Mouse (Mus musculus) kidney, embryonic 15.5 days (tissue): ENCODE data around the gene Rnf114. TPM values are rescaled to one million over a fixed set of nuclear protein-coding genes. Genes with fewer than 3 reads are reported as not detected.

Experiments used
- ATAC-seq: fragments of 200-750 bp; cut with Nextera tagmentation; replicated peaks from 2 replicates; pipeline ENCODE4 v1.8.0; 2017; ENCODE audit warnings: moderate TSS enrichment; ENCODE audit not compliant: low FRiP score
- H3K27ac ChIP-seq: fragments of 300-500 bp; sonication (generic); 2 replicates; pipeline ENCODE4 v1.5.1; 2015; ENCODE audit warnings: mild to moderate bottlenecking, inconsistent platforms
- H3K27me3 ChIP-seq: fragments of 300-500 bp; sonication (generic); 2 replicates; pipeline ENCODE4 v1.6.1; 2015; ENCODE audit warnings: inconsistent platforms
- H3K36me3 ChIP-seq: fragments of 300-500 bp; sonication (generic); 2 replicates; pipeline ENCODE4 v1.6.1; 2015; ENCODE audit warnings: inconsistent platforms
- H3K4me1 ChIP-seq: fragments of 300-500 bp; sonication (generic); 2 replicates; pipeline ENCODE4 v1.6.1; 2015; ENCODE audit warnings: inconsistent platforms
- H3K4me2 ChIP-seq: fragments of 300-500 bp; sonication (generic); 2 replicates; pipeline ENCODE4 v1.6.1; 2015; ENCODE audit warnings: moderate library complexity, mild to moderate bottlenecking, inconsistent platforms
- H3K4me3 ChIP-seq: fragments of 300-500 bp; sonication (generic); replicated peaks from 2 replicates; pipeline ENCODE4 v1.5.1; 2015; ENCODE audit warnings: mild to moderate bottlenecking, inconsistent platforms
- H3K9ac ChIP-seq: fragments of 300-500 bp; sonication (generic); 2 replicates; pipeline ENCODE4 v1.6.1; 2015; ENCODE audit warnings: mild to moderate bottlenecking, inconsistent platforms
- H3K9me3 ChIP-seq: fragments of 300-500 bp; sonication (generic); replicated peaks from 2 replicates; pipeline ENCODE4 v1.6.1; 2016; ENCODE audit warnings: inconsistent platforms
- WGBS: fragments of 180-500 bp; shearing (Covaris S2); methylation state at CpG from one replicate; pipeline ENCODE4 v1.1.7; 2015; ENCODE audit warnings: mixed read lengths; 5-methylcytosine and 5-hydroxymethylcytosine counted together
- polyA plus RNA-seq: library from polyadenylated mRNA; unstranded; fragments of >200 nt; fragmentation: Nextera tagmentation; extraction: Ambion mirVana; gene quantifications from 2 replicates; pipeline ENCODE4 v1.2.1, GENCODE M21; 2015

Gene Rnf114
- polyA plus RNA-seq, 1 experiment from 2014 or later, result 91.9 TPM

DNA sequence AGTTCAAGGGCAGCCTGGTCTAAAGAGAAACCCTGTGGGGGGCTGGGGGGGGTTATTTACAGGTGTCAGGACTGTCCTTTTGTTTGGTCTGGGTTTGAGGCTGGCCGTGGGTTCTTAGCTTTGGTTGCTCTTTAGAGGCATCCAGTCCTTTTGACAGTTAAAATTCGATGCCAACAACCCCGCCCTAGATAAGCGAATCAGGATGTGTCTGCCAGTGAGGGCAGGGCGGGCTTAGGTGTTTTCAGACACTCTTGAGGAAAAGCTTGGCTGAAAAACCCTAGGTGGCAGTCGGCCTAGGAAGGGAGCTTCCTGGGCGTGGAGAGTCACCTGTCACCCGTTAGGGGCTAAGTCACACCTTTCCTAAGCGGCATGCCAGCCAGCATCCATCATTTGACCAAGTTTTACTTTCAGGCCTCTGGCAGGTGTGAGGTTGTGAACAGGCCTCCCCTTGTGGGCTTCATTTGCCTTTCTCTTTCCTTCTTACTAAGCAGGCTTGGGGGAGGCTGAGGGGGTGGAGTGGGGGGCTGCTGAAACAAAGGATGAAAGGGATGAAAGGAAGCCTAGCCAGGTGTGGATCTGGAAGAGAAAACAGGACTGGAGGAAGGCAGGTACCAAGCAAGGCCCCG, 44.0 kb downstream of the Rnf114 start:
- H3K4me3 ChIP-seq, result no peak overlapping the region
- WGBS, result 45% methylated on average over 10 of the region's 10 CpGs
- ATAC-seq, result no peak
- H3K27me3 ChIP-seq, result peaks cover 31% of the 10 kb centered on the region
- H3K4me1 ChIP-seq, result peaks cover 43% of the 10 kb centered on the region
- H3K9me3 ChIP-seq, result no peaks in the 10 kb centered on the region
- no peak overlapping the region for H3K27ac ChIP-seq
- H3K4me2 ChIP-seq, result no peak overlapping the region
- H3K36me3 ChIP-seq, result 0 out of 2 replicates have a peak, but pooled peaks cover under 1% of the 10 kb centered on the region
- no peak overlapping the region for H3K9ac ChIP-seq

DNA sequence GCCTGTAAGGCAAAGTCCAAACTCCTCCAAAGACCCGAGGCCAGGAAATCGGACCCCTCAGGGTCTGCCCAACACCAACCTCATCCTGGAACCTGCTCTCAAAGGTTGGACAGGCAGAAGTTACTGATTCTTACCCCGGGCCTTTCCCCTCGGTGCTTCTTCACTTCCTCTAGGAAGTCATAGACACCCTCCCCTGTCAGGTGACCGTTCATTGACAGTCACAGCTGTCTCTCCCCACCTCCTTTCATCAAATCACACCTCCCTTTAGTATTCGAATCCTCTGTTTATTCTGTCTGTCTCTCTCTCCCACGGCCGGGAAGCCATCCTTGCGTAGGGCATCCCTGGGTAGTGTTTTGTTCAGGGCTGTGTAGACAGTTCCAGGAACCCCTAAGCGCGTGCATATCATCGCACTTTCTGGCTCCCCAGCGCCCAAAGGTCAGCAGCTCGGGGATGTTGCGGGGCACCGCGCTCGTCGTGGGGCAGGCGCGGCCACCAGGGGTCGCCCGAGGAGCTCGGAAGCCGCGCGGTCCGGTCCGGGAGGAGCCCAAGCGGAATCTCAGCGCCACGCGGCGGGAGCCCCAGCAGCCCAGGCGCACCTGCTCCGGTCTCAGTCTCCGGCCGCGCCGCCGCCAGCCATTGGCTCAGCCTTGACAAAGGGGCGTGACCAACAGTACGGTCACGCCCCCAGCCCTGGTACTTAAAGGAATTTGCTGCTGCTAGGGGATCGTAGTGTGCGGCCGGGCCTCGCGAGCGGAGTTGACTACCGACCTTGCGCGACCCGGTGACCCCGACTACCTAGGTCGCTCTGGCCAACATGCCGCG, 45.2 kb downstream of the Rnf114 start, which contains the start of gene Snai1:
Gene Snai1, plus strand, starts transcription at position 720 of the 822 bp plus-strand sequence.
- no peaks in the 10 kb centered on the region for H3K9me3 ChIP-seq
- H3K4me1 ChIP-seq, result peaks cover 53% of the 10 kb centered on the region
- H3K27ac ChIP-seq, result peak within 1 kb of the TSS; percentile 73
- WGBS, result under 1% methylated on average over 58 of the region's 58 CpGs
- H3K4me2 ChIP-seq, result peak within 1 kb of the TSS; percentile 82
- peak; percentile 98 for ATAC-seq
- H3K27me3 ChIP-seq, result peaks cover 31% of the 10 kb centered on the region
- peak within 1 kb of the TSS; percentile 52 for H3K9ac ChIP-seq
- peak within 1 kb of the TSS; percentile 54 for H3K4me3 ChIP-seq
- H3K36me3 ChIP-seq, result peaks cover 10% of the 10 kb centered on the region; the same call in 1 of the 2 replicates

DNA sequence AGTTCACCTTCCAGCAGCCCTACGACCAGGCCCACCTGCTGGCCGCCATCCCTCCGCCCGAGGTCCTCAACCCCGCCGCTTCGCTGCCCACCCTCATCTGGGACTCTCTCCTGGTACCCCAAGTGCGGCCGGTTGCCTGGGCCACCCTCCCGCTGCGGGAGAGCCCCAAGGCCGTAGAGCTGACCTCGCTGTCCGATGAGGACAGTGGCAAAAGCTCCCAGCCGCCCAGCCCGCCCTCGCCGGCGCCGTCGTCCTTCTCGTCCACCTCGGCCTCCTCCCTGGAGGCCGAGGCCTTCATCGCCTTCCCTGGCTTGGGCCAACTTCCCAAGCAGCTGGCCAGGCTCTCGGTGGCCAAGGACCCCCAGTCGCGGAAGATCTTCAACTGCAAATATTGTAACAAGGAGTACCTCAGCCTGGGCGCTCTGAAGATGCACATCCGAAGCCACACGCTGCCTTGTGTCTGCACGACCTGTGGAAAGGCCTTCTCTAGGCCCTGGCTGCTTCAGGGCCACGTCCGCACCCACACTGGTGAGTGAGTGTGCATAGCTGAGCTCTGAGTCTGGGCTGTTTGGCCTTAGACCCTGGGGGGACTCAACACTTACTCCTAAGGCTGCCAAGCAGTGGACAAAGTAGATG, 46.3 kb downstream of the Rnf114 start:
- peaks cover 31% of the 10 kb centered on the region for H3K27me3 ChIP-seq
- peak overlapping the region; percentile 54 for H3K4me3 ChIP-seq
- H3K9me3 ChIP-seq, result no peaks in the 10 kb centered on the region
- peaks cover 10% of the 10 kb centered on the region; the same call in 1 of the 2 replicates for H3K36me3 ChIP-seq
- H3K4me1 ChIP-seq, result peaks cover 64% of the 10 kb centered on the region
- no peak for ATAC-seq
- 18% methylated on average over 34 of the region's 34 CpGs for WGBS
- peak overlapping the region; percentile 52 for H3K9ac ChIP-seq
- H3K4me2 ChIP-seq, result peak overlapping the region; percentile 82
- H3K27ac ChIP-seq, result peak overlapping the region; percentile 73

DNA sequence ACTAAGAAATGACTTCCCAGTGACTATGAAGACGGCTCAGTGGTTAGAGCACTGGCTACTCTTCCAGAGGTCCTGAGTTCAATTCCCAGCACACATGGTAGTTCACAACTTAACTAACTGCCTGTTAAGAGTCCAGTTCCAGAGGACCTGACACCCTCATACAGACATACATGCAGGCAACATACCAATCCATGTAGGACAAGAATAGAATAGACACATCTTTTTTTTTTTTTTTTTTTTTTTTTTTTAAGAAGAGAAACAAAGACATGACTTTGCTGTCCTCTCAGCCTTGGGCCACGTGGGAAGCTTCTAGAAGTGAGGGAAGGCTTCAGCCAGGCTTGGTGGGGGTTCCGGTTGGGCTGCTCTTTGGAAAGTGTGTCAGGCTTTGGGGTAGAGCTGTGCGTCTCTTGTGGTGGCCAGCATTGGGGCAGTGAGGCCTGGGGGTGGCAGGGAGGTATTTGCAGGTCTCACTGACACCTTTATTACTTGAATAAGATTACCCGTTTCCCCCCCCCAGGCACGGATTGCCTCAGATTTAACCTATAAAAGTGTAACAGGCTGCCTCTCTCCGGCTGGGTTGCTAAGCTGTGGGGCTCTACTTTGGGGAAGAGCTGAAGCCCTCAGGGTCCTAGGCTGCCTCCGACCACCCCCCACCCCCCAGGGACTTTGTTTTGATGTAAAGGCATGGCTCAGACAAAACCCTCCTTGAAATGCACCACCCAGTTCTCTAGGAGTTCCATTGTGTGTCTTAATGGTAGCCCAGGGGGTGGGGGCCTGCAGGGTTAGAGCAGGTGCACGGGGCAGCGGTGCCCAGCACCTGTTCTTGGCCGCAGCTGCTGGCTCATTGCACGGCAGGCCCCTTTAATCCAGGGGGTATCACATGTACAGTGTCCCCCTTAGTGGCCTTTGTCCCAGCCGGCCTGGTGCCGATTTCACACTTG, 47.4 kb downstream of the Rnf114 start:
- no peak for ATAC-seq
- Histone ChIP-seq H3K27ac (peak overlapping the region; percentile 95), H3K9me3 (no peaks in the 10 kb centered on the region), H3K36me3 (peaks cover 10% of the 10 kb centered on the region; the same call in 1 of the 2 replicates), H3K9ac (peak overlapping the region; percentile 52), H3K4me2 (peak overlapping the region; percentile 82), H3K4me1 (peaks cover 74% of the 10 kb centered on the region), H3K4me3 (peak overlapping the region; percentile 54), H3K27me3 (peaks cover 27% of the 10 kb centered on the region)
- WGBS, result 18% methylated on average over 14 of the region's 14 CpGs

DNA sequence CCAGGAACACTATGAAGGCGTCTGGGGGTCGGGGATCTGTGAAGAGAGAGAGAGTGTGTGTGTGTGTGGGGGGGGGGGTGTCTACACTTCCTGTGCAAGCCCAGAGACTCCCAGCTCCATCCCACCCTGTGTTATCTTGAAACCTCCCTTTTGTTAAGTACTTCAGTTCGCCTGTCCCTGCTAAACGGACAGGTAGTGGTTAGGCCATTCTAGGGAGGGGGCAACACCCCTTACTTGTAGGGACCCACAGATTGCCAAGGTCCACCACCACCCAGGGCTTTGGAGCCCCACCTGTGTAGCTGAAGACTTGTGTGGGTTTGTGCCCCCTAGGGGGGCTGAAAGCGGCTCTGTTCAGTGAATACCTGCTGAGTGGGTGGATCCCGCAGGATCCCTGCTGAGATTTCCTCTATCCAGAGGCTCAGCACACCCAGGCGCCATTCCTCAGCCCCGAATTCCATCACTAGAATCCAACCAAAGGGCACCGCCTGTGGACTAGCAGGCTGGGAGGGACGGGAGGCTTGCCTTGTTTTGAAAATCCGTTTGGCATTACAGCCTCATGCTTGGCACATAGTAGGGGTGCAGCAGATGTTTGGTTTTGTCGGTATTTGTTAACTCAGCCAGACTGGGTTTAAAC, 48.1 kb downstream of the Rnf114 start:
- Histone ChIP-seq H3K27me3 (peaks cover 23% of the 10 kb centered on the region), H3K36me3 (peaks cover 10% of the 10 kb centered on the region; the same call in 1 of the 2 replicates), H3K4me2 (peak overlapping the region; percentile 82), H3K4me3 (peak overlapping the region; percentile 54), H3K4me1 (peaks cover 74% of the 10 kb centered on the region), H3K9ac (peak overlapping the region; percentile 52), H3K27ac (peak overlapping the region; percentile 95), H3K9me3 (no peaks in the 10 kb centered on the region)
- WGBS, result 28% methylated on average over 12 of the region's 12 CpGs
- no peak for ATAC-seq

DNA sequence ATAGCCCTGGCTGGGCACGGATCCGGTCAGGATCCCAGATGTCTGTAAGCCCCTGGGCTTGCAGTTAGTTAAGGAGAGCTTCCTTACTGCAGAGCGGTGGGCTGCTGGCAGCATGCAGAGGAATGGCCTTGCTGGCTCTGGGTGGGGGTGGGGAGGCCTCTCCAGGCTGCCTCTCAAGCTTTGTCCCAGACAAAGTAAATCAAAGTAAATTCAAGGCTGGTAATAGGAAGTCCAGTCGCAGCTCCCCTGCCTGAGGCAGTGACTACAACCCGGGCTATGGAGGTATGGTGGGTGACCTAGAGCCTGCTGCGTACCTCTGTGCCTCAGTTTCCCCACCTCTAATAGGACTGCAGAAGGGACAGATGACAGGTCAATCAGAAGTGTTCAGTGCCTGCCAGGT, 48.9 kb downstream of the Rnf114 start:
- peak overlapping the region; percentile 54 for H3K4me3 ChIP-seq
- peak overlapping the region; percentile 82 for H3K4me2 ChIP-seq
- ATAC-seq, result no peak
- peaks cover 20% of the 10 kb centered on the region for H3K27me3 ChIP-seq
- H3K9me3 ChIP-seq, result no peaks in the 10 kb centered on the region
- peak overlapping the region; percentile 95 for H3K27ac ChIP-seq
- H3K36me3 ChIP-seq, result peaks cover 10% of the 10 kb centered on the region; the same call in 1 of the 2 replicates
- 15% methylated on average over 6 of the region's 6 CpGs for WGBS
- H3K9ac ChIP-seq, result peak overlapping the region; percentile 52
- peaks cover 76% of the 10 kb centered on the region for H3K4me1 ChIP-seq

DNA sequence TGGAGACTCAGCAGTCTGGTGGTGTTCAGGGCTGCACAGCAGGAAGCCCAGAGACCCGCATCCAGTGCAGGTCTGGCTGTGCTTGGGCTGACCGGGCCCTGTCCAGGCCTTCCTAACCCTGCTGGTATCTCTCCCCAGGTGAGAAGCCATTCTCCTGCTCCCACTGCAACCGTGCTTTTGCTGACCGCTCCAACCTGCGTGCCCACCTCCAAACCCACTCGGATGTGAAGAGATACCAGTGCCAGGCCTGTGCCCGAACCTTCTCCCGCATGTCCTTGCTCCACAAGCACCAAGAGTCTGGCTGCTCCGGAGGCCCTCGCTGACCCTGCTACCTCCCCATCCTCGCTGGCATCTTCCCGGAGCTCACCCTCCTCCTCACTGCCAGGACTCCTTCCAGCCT, 49.3 kb downstream of the Rnf114 start:
- ATAC-seq, result no peak
- H3K36me3 ChIP-seq, result peaks cover 10% of the 10 kb centered on the region; the same call in 1 of the 2 replicates
- H3K27me3 ChIP-seq, result peaks cover 15% of the 10 kb centered on the region
- peak overlapping the region; percentile 95 for H3K27ac ChIP-seq
- H3K4me3 ChIP-seq, result peak overlapping the region; percentile 54
- peak overlapping the region; percentile 52 for H3K9ac ChIP-seq
- WGBS, result 68% methylated on average over 12 of the region's 12 CpGs
- H3K9me3 ChIP-seq, result no peaks in the 10 kb centered on the region
- H3K4me1 ChIP-seq, result peaks cover 81% of the 10 kb centered on the region
- peak overlapping the region; percentile 82 for H3K4me2 ChIP-seq

DNA sequence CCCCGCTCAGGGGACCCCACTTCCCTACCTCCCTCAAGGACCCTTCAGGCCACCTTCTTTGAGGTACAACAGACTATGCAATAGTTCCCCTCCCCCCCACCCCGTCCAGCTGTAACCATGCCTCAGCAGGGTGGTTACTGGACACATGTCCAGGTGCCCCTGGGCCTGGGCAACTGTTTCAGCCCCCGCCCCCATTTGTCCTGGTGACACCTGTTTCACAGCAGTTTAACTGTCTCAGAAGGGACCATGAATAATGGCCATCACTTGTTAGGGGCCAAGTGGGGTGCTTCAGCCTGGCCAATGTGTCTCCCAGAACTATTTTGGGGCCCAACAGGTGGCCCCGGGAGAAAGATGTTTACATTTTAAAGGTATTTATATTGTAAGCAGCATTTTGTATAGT, 49.9 kb downstream of the Rnf114 start:
- H3K27ac ChIP-seq, result peak overlapping the region; percentile 95
- H3K4me2 ChIP-seq, result peak overlapping the region; percentile 82
- H3K27me3 ChIP-seq, result peaks cover 9% of the 10 kb centered on the region
- no peak for ATAC-seq
- H3K4me3 ChIP-seq, result peak overlapping the region; percentile 54
- 57% methylated on average over 4 of the region's 4 CpGs for WGBS
- H3K9ac ChIP-seq, result no peak overlapping the region
- no peaks in the 10 kb centered on the region for H3K9me3 ChIP-seq
- peaks cover 79% of the 10 kb centered on the region for H3K4me1 ChIP-seq
- peaks cover 10% of the 10 kb centered on the region; the same call in 1 of the 2 replicates for H3K36me3 ChIP-seq

DNA sequence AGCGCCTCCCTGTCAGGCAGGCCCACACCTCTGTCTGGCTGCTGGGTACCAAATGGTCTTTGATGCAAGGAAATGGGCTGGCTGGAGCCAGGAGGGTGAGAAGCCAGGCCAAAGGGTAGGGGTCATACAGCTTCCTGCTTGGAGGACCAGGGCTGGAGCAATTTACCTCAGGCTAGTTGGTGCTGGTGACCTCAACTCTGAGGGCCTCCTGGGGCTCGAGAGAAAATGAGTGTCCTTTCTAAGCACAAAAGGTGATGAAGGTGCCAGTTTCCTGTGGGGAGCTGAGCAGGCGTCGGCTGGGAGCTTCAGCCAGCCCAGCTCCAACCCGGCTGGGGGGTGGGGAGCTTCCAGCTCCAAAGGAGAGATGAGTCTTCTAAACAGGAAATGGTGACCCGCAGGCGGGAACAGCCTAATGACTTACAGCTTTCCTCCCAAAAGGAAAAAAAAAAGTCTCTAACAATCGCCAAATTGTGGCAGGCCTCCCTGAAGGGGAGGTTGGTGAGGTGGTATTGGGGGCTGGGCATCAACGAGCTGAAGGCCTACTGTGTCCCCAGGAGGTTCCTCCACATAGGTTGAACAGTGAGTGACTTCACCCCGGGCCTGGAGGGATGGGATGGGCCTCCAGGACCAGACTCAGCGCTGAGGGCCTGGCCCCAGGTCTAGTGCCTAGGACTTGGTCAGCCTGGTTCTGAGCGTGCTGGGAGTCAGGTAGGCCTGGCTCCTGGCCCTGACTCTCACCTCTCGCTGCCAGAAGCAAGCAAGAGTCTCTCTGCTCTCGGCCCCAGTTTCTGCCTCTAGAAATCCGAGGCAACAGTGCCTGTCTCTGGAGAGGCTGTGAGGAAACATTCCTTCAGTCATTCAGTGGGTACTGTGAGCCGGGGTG, 50.9 kb downstream of the Rnf114 start:
- H3K9ac ChIP-seq, result 0 out of 2 replicates have a peak overlapping the region, but pooled peaks have one; percentile 1
- peak overlapping the region; percentile 95 for H3K27ac ChIP-seq
- peak overlapping the region; percentile 82 for H3K4me2 ChIP-seq
- peaks cover 72% of the 10 kb centered on the region for H3K4me1 ChIP-seq
- H3K27me3 ChIP-seq, result peaks cover 6% of the 10 kb centered on the region; the same call in 1 of the 2 replicates
- peak; percentile 20; the same call in 1 of the 2 replicates for ATAC-seq
- peaks cover 10% of the 10 kb centered on the region; the same call in 1 of the 2 replicates for H3K36me3 ChIP-seq
- no peaks in the 10 kb centered on the region for H3K9me3 ChIP-seq
- H3K4me3 ChIP-seq, result 0 out of 2 replicates have a peak overlapping the region, but pooled peaks have one; percentile 6
- WGBS, result 14% methylated on average over 16 of the region's 16 CpGs

DNA sequence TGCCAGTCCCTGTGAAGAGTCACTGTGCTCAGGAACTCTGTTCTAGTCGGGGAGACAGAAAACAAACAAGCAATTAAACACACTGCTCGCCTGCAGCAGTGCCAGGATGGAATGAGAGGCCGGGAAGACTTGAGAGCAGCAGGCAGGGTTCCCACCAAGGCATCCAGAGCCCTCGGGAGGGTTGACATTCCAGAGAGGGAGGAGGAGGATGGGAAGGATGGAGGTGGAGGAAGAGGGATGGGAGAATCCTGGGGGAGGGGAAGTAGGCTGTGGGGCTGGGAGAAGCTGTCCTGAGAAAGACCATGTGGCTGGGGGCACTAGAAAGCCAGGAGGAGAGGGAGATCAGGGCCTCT, 51.5 kb downstream of the Rnf114 start:
- Histone ChIP-seq H3K9me3 (no peaks in the 10 kb centered on the region), H3K36me3 (peaks cover 10% of the 10 kb centered on the region; the same call in 1 of the 2 replicates), H3K9ac (0 out of 2 replicates have a peak overlapping the region, but pooled peaks have one; percentile 1), H3K4me1 (peaks cover 66% of the 10 kb centered on the region), H3K4me2 (peak overlapping the region; percentile 82), H3K27me3 (peaks cover 1% of the 10 kb centered on the region; the same call in 1 of the 2 replicates), H3K27ac (peak overlapping the region; percentile 95), H3K4me3 (no peak overlapping the region)
- peak; percentile 33; the same call in 1 of the 2 replicates for ATAC-seq
- 9% methylated on average over 4 of the region's 4 CpGs for WGBS
